Mouse (Mus musculus) central nervous system, embryonic 14 days (tissue): ENCODE measurements around the gene Olfr768. TPM values are rescaled to one million over a fixed set of nuclear protein-coding genes. Genes with fewer than 3 reads are reported as not detected.

Experiments
- polyA plus RNA-seq: library from polyadenylated mRNA; depleted of rRNA; stranded (reverse); fragments of >200 nt; gene quantifications from 2 replicates; pipeline ENCODE4 v1.2.3, GENCODE M21; 2012; rRNA removed

Olfr768 gene
- not detected in 2 replicates for polyA plus RNA-seq

DNA sequence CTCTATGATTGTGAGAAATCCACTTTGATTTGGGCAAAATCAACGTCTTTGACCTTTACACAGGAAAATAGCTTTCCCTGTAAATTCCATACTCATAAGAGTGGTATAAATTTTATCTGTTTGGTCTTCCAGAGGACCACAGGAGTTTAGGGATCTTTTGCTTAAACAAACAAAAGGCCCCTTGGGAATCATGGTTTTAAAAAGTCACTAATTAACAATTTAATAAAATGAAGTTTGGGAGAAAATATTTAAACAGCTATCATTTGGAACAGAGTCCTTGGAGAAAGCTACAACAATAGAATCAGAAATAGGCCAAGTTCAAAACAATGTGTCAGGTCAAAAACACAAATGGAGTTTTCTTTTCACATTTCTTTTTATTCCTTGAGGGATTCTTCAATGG is at the start of gene Olfr768:
Olfr768 (minus strand) TSS at position 101 of the 400 bp plus-strand sequence.

DNA sequence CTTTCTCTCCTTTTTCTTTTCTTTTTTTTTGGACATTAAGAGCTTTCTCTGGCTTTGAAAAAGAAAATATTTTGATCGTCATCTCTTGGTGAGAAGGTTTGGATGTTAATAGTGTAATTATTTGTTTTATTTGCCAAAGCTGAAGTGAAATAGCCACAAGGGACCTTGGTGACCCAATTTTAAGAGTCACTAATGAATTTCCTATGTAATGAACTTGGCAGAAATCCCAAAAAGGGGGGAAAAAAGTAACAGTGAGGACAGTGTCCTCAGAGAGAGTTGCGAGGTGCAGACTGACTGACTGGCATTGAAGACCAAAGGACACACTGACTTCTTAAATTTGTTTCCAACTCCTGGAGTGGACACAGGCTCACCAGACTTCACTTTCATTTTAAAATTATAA is 39.7 kb upstream of the Olfr768 start, which contains the start of gene Olfr770:
Olfr770 (minus strand) TSS at position 101 of the 400 bp plus-strand sequence.

DNA sequence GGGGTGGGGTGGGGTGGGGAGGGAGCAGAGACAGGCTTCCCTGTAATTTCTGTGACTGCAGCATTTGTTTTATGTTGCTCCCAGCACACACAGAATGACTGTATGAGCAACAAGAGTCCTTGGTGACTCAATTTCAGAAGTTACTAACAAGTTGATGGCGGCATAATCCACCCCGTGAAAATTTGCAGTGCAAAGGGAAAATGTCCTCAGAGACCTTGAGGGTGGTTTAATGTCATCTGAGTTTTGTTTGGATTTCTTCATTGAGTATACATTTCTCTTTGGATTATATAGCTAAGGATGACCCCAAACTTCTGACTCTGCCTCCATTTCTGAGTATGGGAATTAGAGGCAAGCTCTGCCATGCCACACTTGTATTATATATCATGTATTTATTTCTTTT is 18.6 kb upstream of the Olfr768 start, which contains the start of gene Olfr769:
Olfr769 (minus strand) TSS at position 101 of the 400 bp plus-strand sequence.

DNA sequence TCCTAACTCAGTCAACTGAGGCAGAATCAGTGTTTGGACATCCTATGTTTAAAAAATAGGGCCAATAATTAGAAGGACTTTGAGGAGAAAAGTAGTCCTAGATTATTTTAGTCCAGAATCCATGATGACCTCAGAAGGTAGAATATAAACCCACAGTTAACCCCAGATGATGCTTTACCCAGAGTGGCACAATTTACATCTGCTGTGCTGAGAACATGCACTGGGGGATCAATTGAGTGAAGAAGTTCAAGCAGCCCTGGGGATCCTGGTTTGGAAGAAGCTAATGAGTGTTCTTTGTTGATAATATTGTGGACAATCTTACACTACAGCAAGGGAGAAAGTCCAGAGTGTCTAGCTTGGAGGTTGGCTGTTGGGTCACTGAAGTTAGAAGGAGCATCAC is 16.4 kb downstream of the Olfr768 start, which contains the start of gene Olfr767:
Olfr767 (minus strand) TSS at position 101 of the 400 bp plus-strand sequence.

DNA sequence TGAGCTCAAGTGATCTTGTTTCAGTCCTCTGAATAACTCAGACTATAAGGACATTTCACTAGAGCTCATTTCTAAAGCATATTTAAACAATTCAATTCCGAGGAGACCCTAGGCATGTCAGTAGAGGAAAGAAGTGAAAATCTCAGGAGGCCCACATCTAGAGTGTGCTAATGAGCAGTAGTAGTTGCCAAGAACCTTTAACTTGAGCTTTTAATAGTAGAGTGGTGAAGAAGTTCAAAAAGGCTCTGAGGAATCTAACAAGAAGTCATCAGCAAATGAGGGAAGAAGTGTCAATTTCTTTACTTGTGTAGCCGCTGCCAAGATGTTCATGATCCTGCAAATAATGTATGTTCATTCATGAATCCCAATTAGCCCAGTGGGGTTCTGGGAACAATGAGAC is 30.3 kb downstream of the Olfr768 start, which contains the start of gene Olfr766-ps1:
Olfr766-ps1 (minus strand) TSS at position 101 of the 400 bp plus-strand sequence.

DNA sequence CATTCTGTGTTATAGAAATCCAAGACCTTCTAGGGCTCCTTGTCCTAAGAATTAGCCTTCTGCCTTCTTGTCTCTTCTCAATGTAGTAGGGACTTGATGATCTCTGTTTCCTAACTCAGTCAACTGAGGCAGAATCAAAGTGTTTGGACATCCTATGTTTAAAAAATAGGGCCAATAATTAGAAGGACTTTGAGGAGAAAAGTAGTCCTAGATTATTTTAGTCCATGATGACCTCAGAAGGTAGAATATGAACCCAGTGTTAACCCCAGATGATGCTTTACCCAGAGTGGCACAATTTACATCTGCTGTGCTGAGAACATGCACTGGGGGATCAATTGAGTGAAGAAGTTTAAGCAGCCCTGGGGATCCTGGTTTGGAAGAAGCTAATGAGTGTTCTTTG is 49.3 kb downstream of the Olfr768 start, which contains the start of gene Olfr765:
Olfr765 (minus strand) TSS at position 101 of the 400 bp plus-strand sequence.

Other genes with a start within 250 kb of the Olfr768 start
- gene Gdf11, start 207.7 kb downstream of the Olfr768 start, polyA plus RNA-seq: 13.5 and 14.0 TPM in 2 replicates
- gene Cd63, start 198.4 kb downstream of the Olfr768 start, polyA plus RNA-seq: 92.6 and 159 TPM in 2 replicates
- 17.9 and 20.8 TPM in 2 replicates for gene Rdh5, start 176.5 kb downstream of the Olfr768 start, polyA plus RNA-seq
- 315 and 318 TPM in 2 replicates for gene Bloc1s1, start 175.3 kb downstream of the Olfr768 start, polyA plus RNA-seq
- gene Itga7, start 165.6 kb downstream of the Olfr768 start, polyA plus RNA-seq: 4.4 and 11.0 TPM in 2 replicates
- not detected in 2 replicates for gene Mettl7b, start 138.4 kb downstream of the Olfr768 start, polyA plus RNA-seq
- gene Olfr9, start 109.9 kb downstream of the Olfr768 start, polyA plus RNA-seq: not detected in 2 replicates
- not detected in 2 replicates for gene Olfr763, start 88.6 kb downstream of the Olfr768 start, polyA plus RNA-seq
- not detected in 2 replicates for gene Olfr764-ps1, start 59.5 kb downstream of the Olfr768 start, polyA plus RNA-seq
- not detected in 2 replicates for gene Olfr765, start 49.4 kb downstream of the Olfr768 start, polyA plus RNA-seq
- not detected in 2 replicates for gene Olfr766-ps1, start 30.4 kb downstream of the Olfr768 start, polyA plus RNA-seq
- not detected in 2 replicates for gene Olfr767, start 16.5 kb downstream of the Olfr768 start, polyA plus RNA-seq
- not detected in 2 replicates for gene Olfr769, start 18.5 kb upstream of the Olfr768 start, polyA plus RNA-seq
- gene Olfr770, start 39.6 kb upstream of the Olfr768 start, polyA plus RNA-seq: not detected in 2 replicates
- not detected in 2 replicates for gene Olfr771, start 65.4 kb upstream of the Olfr768 start, polyA plus RNA-seq
- not detected in 2 replicates for gene Olfr772, start 78.5 kb upstream of the Olfr768 start, polyA plus RNA-seq
- gene Olfr773, start 88.0 kb upstream of the Olfr768 start, polyA plus RNA-seq: not detected in 2 replicates
- not detected in 2 replicates for gene Olfr774, start 136.8 kb upstream of the Olfr768 start, polyA plus RNA-seq
- gene Olfr775, start 149.0 kb upstream of the Olfr768 start, polyA plus RNA-seq: not detected in 2 replicates
- not detected in 2 replicates for gene Olfr776, start 159.8 kb upstream of the Olfr768 start, polyA plus RNA-seq
- gene Olfr777, start 172.1 kb upstream of the Olfr768 start, polyA plus RNA-seq: not detected in 2 replicates
- gene Olfr780, start 218.7 kb upstream of the Olfr768 start, polyA plus RNA-seq: not detected in 2 replicates
- gene Olfr781, start 229.5 kb upstream of the Olfr768 start, polyA plus RNA-seq: not detected in 2 replicates
- not detected in 2 replicates for gene Olfr782, start 249.5 kb upstream of the Olfr768 start, polyA plus RNA-seq